Mouse (Mus musculus) spleen, adult 2 months (tissue): ENCODE measurements at regions not wholly inside any gene's neighbourhood (a gene's known extent, or its start where the extent isn't known, plus 50 kb on each side); places are given as distances from the start of the nearest gene placed in this dataset.

Experiments used
- DNase-seq, 2 experiments: peaks; one replicate each; pipeline versions ENCODE4 v3.0.0 to v3.0.0-alpha.2; 2012 to 2021; ENCODE audit warnings: low spot score in 2 of 2, low read depth in 1 of 2
- H3K27ac ChIP-seq: fragments of 200-500 bp; 2 replicates; pipeline ENCODE4 v1.5.1; 2012; ENCODE audit warnings: low read length, inconsistent platforms; ENCODE audit not compliant: insufficient read depth
- H3K27me3 ChIP-seq: fragments of 200-500 bp; 2 replicates; pipeline ENCODE4 v1.6.1; 2012; ENCODE audit warnings: mild to moderate bottlenecking, moderate library complexity, low read length, inconsistent platforms; ENCODE audit not compliant: control insufficient read depth, insufficient read depth
- H3K36me3 ChIP-seq: fragments of 200-500 bp; 2 replicates; pipeline ENCODE4 v1.6.1; 2012; ENCODE audit warnings: mild to moderate bottlenecking, low read length, inconsistent platforms; ENCODE audit not compliant: control insufficient read depth, insufficient read depth
- H3K4me1 ChIP-seq: fragments of 200-500 bp; 2 replicates; pipeline ENCODE4 v1.6.1; 2011; ENCODE audit warnings: inconsistent platforms; ENCODE audit not compliant: control insufficient read depth, insufficient read depth, insufficient read length
- H3K4me3 ChIP-seq: fragments of 200-500 bp; 2 replicates; pipeline ENCODE4 v1.5.1; 2011; ENCODE audit warnings: mild to moderate bottlenecking, inconsistent platforms; ENCODE audit not compliant: insufficient read depth, insufficient read length; ENCODE audit errors: extremely low read depth
- CTCF ChIP-seq: fragments of 200-500 bp; IDR thresholded peaks from 2 replicates; pipeline ENCODE4 v1.5.1; 2011; ENCODE audit warnings: mild to moderate bottlenecking, inconsistent platforms; ENCODE audit not compliant: insufficient read depth, insufficient read length, insufficient replicate concordance; ENCODE audit errors: extremely low read depth
- POLR2A ChIP-seq: fragments of 200-500 bp; IDR thresholded peaks from 2 replicates; pipeline ENCODE4 v1.6.1; 2011; ENCODE audit warnings: low read depth, low read length, inconsistent platforms
- WGBS: fragments of 180-500 bp; shearing (Covaris S2); methylation state at CpG from one replicate; pipeline ENCODE4 v1.1.7; 2018; 5-methylcytosine and 5-hydroxymethylcytosine counted together

DNA sequence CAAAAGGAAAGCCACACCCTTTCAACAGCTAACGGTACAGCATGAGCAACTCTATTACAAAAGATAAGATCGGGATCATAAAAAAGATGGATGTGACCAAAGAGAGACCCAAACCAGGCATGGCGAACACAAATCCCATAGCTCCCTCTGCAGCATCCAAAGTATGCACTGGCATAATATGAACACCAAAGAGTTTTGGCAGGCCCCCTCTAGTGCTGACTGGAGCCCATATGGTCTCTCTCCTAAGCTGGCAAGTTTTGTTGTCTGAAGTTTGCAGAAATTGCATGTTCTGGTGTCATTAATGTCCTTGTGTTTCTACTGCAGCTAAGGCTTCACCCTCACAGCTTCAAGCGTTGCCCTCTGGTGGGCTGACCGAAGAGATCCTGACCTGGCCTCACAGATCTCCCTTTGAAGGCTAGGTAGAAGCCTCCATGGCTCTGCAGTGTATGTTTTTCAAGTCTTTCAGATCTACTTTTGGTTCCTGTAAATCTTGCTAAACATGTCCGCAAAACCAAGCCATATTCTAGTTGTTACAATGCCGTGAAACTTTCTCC lies 75.7 kb upstream of the Bcl2l14 start:
- WGBS, result 89% methylated on average over 7 of the region's 7 CpGs
- DNase-seq, result no peak
- no peaks in the 10 kb centered on the region for H3K4me1 ChIP-seq
- no peak overlapping the region for H3K27ac ChIP-seq
- H3K4me3 ChIP-seq, result no peak overlapping the region
- H3K36me3 ChIP-seq, result no peaks in the 10 kb centered on the region
- TF ChIP-seq POLR2A (no peak), CTCF (no peak)
- H3K27me3 ChIP-seq, result no peaks in the 10 kb centered on the region

DNA sequence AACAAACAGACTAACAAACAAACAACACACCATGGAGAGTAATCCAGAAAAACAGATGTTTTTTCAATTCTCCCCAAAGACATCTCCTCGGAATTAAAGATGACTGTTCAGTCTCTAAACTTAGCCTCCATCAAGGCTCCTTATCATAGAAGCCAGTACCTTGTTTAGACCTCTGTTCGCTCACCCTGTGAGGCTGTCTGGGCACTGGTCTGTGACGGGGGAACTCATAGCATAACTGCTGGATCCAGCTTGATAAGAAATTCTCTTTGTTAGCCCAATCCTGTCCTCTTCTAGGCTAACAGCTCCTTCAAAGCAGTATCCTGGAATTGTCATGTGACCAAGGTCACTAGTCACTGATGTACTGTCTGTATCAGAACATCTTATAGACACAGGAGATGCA lies 72.1 kb upstream of the Bcl2l14 start:
- Histone ChIP-seq H3K4me1 (no peaks in the 10 kb centered on the region), H3K36me3 (no peaks in the 10 kb centered on the region), H3K27me3 (no peaks in the 10 kb centered on the region), H3K4me3 (no peak overlapping the region), H3K27ac (no peak overlapping the region)
- WGBS, result 68% methylated on average over 3 of the region's 3 CpGs
- DNase-seq, result no peak
- TF ChIP-seq CTCF (no peak), POLR2A (no peak)

- no peaks in the 10 kb centered on the region for H3K4me1 ChIP-seq
- H3K36me3 ChIP-seq, result no peaks in the 10 kb centered on the region
- no peak for DNase-seq
Measured at GRCm38 (mm10) chr6:134325564-134325963, 70.6 kb upstream of the Bcl2l14 start.

DNA sequence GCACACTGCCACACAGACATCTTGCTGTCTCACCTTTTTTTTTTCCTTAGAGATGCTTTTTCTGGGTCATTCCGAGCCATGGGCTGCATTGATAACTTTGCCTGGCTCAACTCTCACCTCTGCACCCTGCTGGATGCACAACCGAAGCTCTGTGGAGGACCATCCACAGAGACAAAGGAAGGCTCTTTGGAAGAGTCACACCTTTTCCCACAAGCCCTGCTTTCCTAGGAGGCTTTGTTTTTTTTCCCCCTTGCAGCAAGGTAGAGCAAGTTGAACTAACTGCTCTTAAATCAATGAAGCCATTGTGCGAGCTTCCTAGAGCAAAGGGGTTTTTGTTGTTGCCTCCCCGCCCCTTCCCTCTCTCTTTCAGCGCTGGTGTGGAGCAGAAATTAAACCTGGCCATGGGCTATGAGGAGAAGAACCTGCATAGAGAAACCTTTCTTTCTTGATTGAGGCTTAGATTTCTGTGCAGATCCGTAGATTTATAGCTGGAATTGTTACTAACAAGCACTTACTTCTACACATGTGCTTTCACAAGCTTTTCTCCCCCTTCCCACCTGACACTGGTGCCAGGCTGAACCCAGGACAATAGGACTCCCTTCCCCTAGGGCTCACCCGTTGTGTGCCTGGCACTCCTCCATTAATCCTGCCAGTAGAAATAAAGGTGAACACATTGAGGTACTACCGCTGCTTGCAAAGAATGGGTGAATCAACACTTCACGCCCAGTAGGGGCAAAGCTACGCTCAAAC lies 66.4 kb upstream of the Bcl2l14 start:
- TF ChIP-seq POLR2A (no peak), CTCF (no peak)
- 91% methylated on average over 10 of the region's 10 CpGs for WGBS
- Histone ChIP-seq H3K27ac (no peak overlapping the region), H3K27me3 (no peaks in the 10 kb centered on the region), H3K4me3 (no peak overlapping the region), H3K4me1 (peaks cover 2% of the 10 kb centered on the region; the same call in 1 of the 2 replicates), H3K36me3 (no peaks in the 10 kb centered on the region)
- DNase-seq, result no peak

More at GRCm38 (mm10) chr6:134325564-134325963, 70.6 kb upstream of the Bcl2l14 start:
- TF ChIP-seq POLR2A, result no peak
- no peak for TF ChIP-seq CTCF
- H3K27ac ChIP-seq, result no peak overlapping the region
- 90% methylated on average over 4 of the region's 4 CpGs for WGBS
- H3K27me3 ChIP-seq, result no peaks in the 10 kb centered on the region
- no peak overlapping the region for H3K4me3 ChIP-seq

- Histone ChIP-seq H3K4me1 (peaks cover 2% of the 10 kb centered on the region; the same call in 1 of the 2 replicates), H3K4me3 (no peak overlapping the region), H3K27me3 (no peaks in the 10 kb centered on the region), H3K27ac (no peak overlapping the region), H3K36me3 (no peaks in the 10 kb centered on the region)
- WGBS, result 96% methylated on average over 4 of the region's 4 CpGs
- DNase-seq, result no peak
- TF ChIP-seq CTCF (no peak), POLR2A (no peak)
Measured at GRCm38 (mm10) chr6:134330300-134330640, 65.8 kb upstream of the Bcl2l14 start.

- Histone ChIP-seq H3K36me3 (no peaks in the 10 kb centered on the region), H3K27me3 (no peaks in the 10 kb centered on the region), H3K4me3 (peak overlapping the region; percentile 25), H3K27ac (peak overlapping the region; percentile 15; the same call in 1 of the 2 replicates), H3K4me1 (peaks cover 2% of the 10 kb centered on the region; the same call in 1 of the 2 replicates)
- peak in 1 of 2 experiments; percentile 24 for DNase-seq
- TF ChIP-seq CTCF (no peak), POLR2A (no peak)
- WGBS, result 8% methylated on average over 15 of the region's 15 CpGs
Measured at GRCm38 (mm10) chr6:134332718-134333432, 63.2 kb upstream of the Bcl2l14 start.

DNA sequence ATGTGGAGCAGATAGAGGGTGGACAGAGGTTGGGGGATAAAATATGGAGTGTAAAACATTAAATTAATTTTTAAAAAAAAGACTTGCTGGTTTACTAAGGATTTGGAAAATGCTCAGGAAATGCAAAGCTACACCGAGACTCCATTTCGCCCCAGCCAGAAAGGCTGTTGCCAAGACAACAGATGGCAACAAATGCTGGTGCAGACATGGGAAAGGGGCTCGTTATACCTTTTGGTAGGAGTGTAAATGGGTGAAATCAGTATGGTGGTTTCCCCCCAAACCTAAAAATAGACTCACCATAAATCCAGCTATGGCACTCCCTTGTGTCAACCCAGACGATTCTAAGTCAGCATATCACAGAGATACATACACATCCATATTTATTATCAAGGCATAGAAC lies 60.4 kb upstream of the Bcl2l14 start:
- no peak for TF ChIP-seq POLR2A
- no peak for TF ChIP-seq CTCF
- WGBS, result 68% methylated on average over 4 of the region's 4 CpGs
- Histone ChIP-seq H3K4me3 (no peak overlapping the region), H3K27me3 (no peaks in the 10 kb centered on the region), H3K36me3 (no peaks in the 10 kb centered on the region), H3K4me1 (peaks cover 2% of the 10 kb centered on the region; the same call in 1 of the 2 replicates), H3K27ac (no peak overlapping the region)
- no peak for DNase-seq
